Mouse (Mus musculus): Measurements from ENCODE around the gene Mark3. TPM values are rescaled to one million over a fixed set of nuclear protein-coding genes. Genes with fewer than 3 reads are reported as not detected.
"Not testable (repeated sequence)": the region's sequence is repeated elsewhere in the genome, so short reads cannot be mapped to it uniquely, and the experiment has no call there.

Gene Mark3
- polyA plus RNA-seq, 1 experiment from 2014 or later = 34.9 TPM

GRCm38 (mm10) chr12:111660628-111661027, 86.3 kb downstream of the Mark3 start:
- Histone ChIP-seq H3K4me2 (no peak overlapping the region), H3K4me1 (peaks cover 16% of the 10 kb centered on the region), H3K4me3 (replicated peaks) (no peak overlapping the region), H3K9me3 (no peaks in the 10 kb centered on the region), H3K9ac (no peak overlapping the region), H3K27ac (no peak overlapping the region), H3K27me3 (replicated peaks) (no peaks in the 10 kb centered on the region), H3K36me3 (peaks cover 15% of the 10 kb centered on the region)
- 93% methylated on average over 1 of the region's 1 CpGs for WGBS
- no peak for ATAC-seq (ENCODE audit: insufficient read depth, low FRiP score, low read depth)

- H3K4me2 ChIP-seq; H3K4me3 ChIP-seq (replicated peaks); ATAC-seq (ENCODE audit: insufficient read depth, low FRiP score, low read depth); H3K9ac ChIP-seq; H3K27me3 ChIP-seq (replicated peaks); H3K27ac ChIP-seq; H3K9me3 ChIP-seq; H3K36me3 ChIP-seq: not testable (repeated sequence)
- WGBS = 97% methylated on average over 11 of the region's 11 CpGs
- H3K4me1 ChIP-seq = peaks cover 23% of the 10 kb centered on the region
Observed at GRCm38 (mm10) chr12:111661554-111661953, 87.2 kb downstream of the Mark3 start.

GRCm38 (mm10) chr12:111663228-111664143, 89.2 kb downstream of the Mark3 start:
- no peaks in the 10 kb centered on the region for H3K9me3 ChIP-seq
- H3K4me1 ChIP-seq = peaks cover 24% of the 10 kb centered on the region
- H3K27ac ChIP-seq = peak overlapping the region; percentile 81
- H3K4me3 ChIP-seq (replicated peaks) = no peak overlapping the region
- 43% methylated on average over 17 of the region's 17 CpGs for WGBS
- H3K4me2 ChIP-seq = peak overlapping the region; percentile 19; the same call in 1 of the 2 replicates
- peaks cover 5% of the 10 kb centered on the region; the same call in 1 of the 2 replicates for H3K36me3 ChIP-seq
- no peaks in the 10 kb centered on the region for H3K27me3 ChIP-seq (replicated peaks)
- no peak overlapping the region for H3K9ac ChIP-seq
- ATAC-seq (ENCODE audit: insufficient read depth, low FRiP score, low read depth) = no peak; the same call in 1 of the 2 replicates

GRCm38 (mm10) chr12:111664144-111664634, 89.9 kb downstream of the Mark3 start:
- peak; percentile 72 for ATAC-seq (ENCODE audit: insufficient read depth, low FRiP score, low read depth)
- H3K9me3 ChIP-seq = no peaks in the 10 kb centered on the region
- H3K4me2 ChIP-seq = peak overlapping the region; percentile 19; the same call in 1 of the 2 replicates
- H3K4me3 ChIP-seq (replicated peaks) = no peak overlapping the region
- H3K4me1 ChIP-seq = peaks cover 31% of the 10 kb centered on the region
- no peaks in the 10 kb centered on the region for H3K27me3 ChIP-seq (replicated peaks)
- H3K27ac ChIP-seq = peak overlapping the region; percentile 81
- H3K9ac ChIP-seq = no peak overlapping the region
- H3K36me3 ChIP-seq = peaks cover 5% of the 10 kb centered on the region; the same call in 1 of the 2 replicates
- WGBS = 18% methylated on average over 6 of the region's 6 CpGs

- WGBS = 79% methylated on average over 13 of the region's 13 CpGs
- no peak for ATAC-seq (ENCODE audit: insufficient read depth, low FRiP score, low read depth)
- H3K4me3 ChIP-seq (replicated peaks) = no peak overlapping the region
- H3K9ac ChIP-seq = no peak overlapping the region
- no peak overlapping the region for H3K4me2 ChIP-seq
- H3K27ac ChIP-seq = peak overlapping the region; percentile 35; the same call in 1 of the 2 replicates
- H3K9me3 ChIP-seq = no peaks in the 10 kb centered on the region
- H3K36me3 ChIP-seq = peaks cover 5% of the 10 kb centered on the region; the same call in 1 of the 2 replicates
- peaks cover 40% of the 10 kb centered on the region for H3K4me1 ChIP-seq
- no peaks in the 10 kb centered on the region for H3K27me3 ChIP-seq (replicated peaks)
Observed at GRCm38 (mm10) chr12:111665041-111665880, 90.9 kb downstream of the Mark3 start.

DNA sequence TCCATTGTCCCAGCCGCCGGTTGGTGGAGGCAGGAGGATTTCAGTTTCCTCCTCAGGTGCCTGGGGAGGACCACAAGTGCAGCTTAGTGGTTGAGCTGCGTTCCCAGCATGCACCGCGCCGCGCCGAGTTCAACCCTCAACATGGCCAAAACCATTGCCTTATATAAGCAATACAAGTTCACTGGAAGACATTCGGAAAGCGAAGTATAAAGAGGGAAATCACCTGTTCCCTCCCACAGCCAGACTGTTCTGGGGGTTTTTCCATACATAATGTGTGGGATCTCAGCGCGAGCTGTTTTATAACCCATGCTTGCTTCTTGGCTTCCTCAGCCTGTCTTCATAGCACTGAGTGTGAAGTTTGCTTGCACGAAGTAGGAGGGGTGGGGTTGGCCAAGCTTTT, 92.1 kb downstream of the Mark3 start:
- no peak for ATAC-seq (ENCODE audit: insufficient read depth, low FRiP score, low read depth)
- Histone ChIP-seq H3K9ac (no peak overlapping the region), H3K4me3 (replicated peaks) (no peak overlapping the region), H3K9me3 (no peaks in the 10 kb centered on the region), H3K27me3 (replicated peaks) (0 out of 2 replicates have a peak, but pooled peaks cover 4% of the 10 kb centered on the region), H3K36me3 (peaks cover 5% of the 10 kb centered on the region; the same call in 1 of the 2 replicates), H3K27ac (no peak overlapping the region), H3K4me2 (no peak overlapping the region), H3K4me1 (peaks cover 51% of the 10 kb centered on the region)
- 64% methylated on average over 13 of the region's 13 CpGs for WGBS

- peaks cover 12% of the 10 kb centered on the region; the same call in 1 of the 2 replicates for H3K27me3 ChIP-seq (replicated peaks)
- WGBS = 92% methylated on average over 5 of the region's 5 CpGs
- no peaks in the 10 kb centered on the region for H3K36me3 ChIP-seq
- no peak overlapping the region for H3K27ac ChIP-seq
- H3K4me2 ChIP-seq = no peak overlapping the region
- H3K9me3 ChIP-seq = no peaks in the 10 kb centered on the region
- H3K4me1 ChIP-seq = peaks cover 61% of the 10 kb centered on the region
- no peak overlapping the region for H3K9ac ChIP-seq
- ATAC-seq (ENCODE audit: insufficient read depth, low FRiP score, low read depth) = no peak
- no peak overlapping the region for H3K4me3 ChIP-seq (replicated peaks)
Observed at GRCm38 (mm10) chr12:111667421-111667820, 93.1 kb downstream of the Mark3 start.

- Histone ChIP-seq H3K9ac (no peak overlapping the region), H3K4me2 (peak overlapping the region; percentile 96), H3K27me3 (replicated peaks) (peaks cover 22% of the 10 kb centered on the region), H3K36me3 (no peaks in the 10 kb centered on the region), H3K9me3 (no peaks in the 10 kb centered on the region), H3K4me3 (replicated peaks) (peak overlapping the region; percentile 61; the same call in 1 of the 2 replicates), H3K4me1 (peaks cover 64% of the 10 kb centered on the region), H3K27ac (peak overlapping the region; percentile 89)
- peak; percentile 33 for ATAC-seq (ENCODE audit: insufficient read depth, low FRiP score, low read depth)
- WGBS = 2% methylated on average over 8 of the region's 8 CpGs
Observed at GRCm38 (mm10) chr12:111668457-111668912, 94.2 kb downstream of the Mark3 start.

GRCm38 (mm10) chr12:111669000-111669788, 94.9 kb downstream of the Mark3 start:
- Histone ChIP-seq H3K4me3 (replicated peaks) (peak overlapping the region; percentile 61), H3K4me1 (peaks cover 58% of the 10 kb centered on the region), H3K9ac (no peak overlapping the region), H3K4me2 (peak overlapping the region; percentile 96), H3K9me3 (no peaks in the 10 kb centered on the region), H3K27me3 (replicated peaks) (peaks cover 28% of the 10 kb centered on the region), H3K36me3 (no peaks in the 10 kb centered on the region), H3K27ac (peak overlapping the region; percentile 89)
- WGBS = 54% methylated on average over 23 of the region's 23 CpGs
- ATAC-seq (ENCODE audit: insufficient read depth, low FRiP score, low read depth) = no peak

DNA sequence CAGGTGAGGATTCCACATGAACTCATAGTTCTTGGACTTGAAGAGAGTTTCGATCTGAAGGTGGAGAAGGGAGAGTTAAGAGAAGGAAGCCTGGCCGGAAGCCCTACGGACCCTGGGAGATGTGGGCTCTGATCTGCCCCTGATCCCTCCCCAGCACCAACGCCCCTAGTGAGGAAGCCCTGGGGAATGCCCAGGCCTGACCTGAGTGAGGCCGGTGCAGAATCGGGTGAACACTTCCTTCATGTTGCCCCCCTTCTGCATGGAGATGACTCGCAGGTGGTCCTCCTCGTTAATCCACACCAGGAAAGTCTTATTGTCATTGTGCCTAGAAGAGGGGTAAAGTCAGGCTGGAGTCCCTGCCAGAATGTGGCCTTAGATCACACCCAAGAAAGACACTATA, 95.6 kb downstream of the Mark3 start:
- H3K9me3 ChIP-seq = no peaks in the 10 kb centered on the region
- 0 out of 2 replicates have a peak overlapping the region, but pooled peaks have one; percentile 48 for H3K27ac ChIP-seq
- H3K27me3 ChIP-seq (replicated peaks) = peaks cover 28% of the 10 kb centered on the region
- H3K9ac ChIP-seq = no peak overlapping the region
- no peaks in the 10 kb centered on the region for H3K36me3 ChIP-seq
- H3K4me3 ChIP-seq (replicated peaks) = peak overlapping the region; percentile 61
- no peak for ATAC-seq (ENCODE audit: insufficient read depth, low FRiP score, low read depth)
- WGBS = 65% methylated on average over 8 of the region's 8 CpGs
- peaks cover 56% of the 10 kb centered on the region for H3K4me1 ChIP-seq
- H3K4me2 ChIP-seq = peak overlapping the region; percentile 96
